Mouse (Mus musculus) frontal cortex, adult (tissue): Measurements from ENCODE around the gene Csnk1d.

ENCODE experiments used
- ATAC-seq: cut with Nextera tagmentation; 2 replicates; pipeline ENCODE4 v1.9.2; 2017; ENCODE audit warnings: mild to moderate bottlenecking, moderate library complexity, mixed read lengths; ENCODE audit not compliant: low TSS enrichment

The Csnk1d gene

GRCm38 (mm10) chr11:120951731-120952730 lies 39.1 kb downstream of the Csnk1d start:
- no peak for ATAC-seq

DNA sequence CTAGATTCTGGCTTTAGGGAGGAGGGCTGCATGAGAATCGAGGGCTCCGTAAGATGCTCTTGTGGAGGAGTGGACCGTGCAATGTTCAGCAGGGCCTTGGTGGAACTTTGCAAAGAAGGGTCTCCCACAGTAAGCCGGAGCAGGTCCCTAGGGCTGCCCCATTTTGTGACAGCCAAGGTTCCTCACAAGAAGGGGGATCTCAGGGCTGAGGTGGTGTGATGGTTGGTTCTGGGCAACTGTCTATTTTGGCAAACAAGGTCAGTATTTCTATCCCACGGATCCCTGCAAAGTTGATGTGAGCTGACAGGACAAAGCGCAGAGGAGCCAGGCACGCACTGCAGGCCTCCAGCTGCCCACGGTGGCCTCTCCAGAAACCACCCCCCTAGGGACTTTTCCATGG lies 39.9 kb downstream of the Csnk1d start:
- ATAC-seq: no peak

GRCm38 (mm10) chr11:120950281-120951202 lies 40.6 kb downstream of the Csnk1d start:
- ATAC-seq: peak; percentile 77

DNA sequence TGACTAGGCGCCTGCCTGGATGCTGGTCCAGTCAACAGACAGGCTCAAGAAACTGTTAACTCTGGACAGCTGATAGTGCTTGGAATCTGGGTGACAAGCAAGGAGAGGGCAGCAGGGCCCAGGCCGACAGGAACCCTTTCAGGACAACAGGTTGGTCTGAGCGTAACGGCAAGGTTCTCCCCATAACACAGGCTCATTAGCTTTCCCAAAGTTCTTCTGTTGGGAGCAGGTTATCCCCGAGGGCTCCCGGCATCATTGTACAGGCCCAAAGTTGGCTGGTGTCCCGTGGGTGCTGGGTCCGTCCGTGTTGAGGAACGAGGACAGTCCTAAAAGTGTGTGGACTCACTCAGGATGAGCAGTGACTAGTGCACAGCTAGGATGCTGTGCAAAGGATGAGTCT lies 41.3 kb downstream of the Csnk1d start:
- ATAC-seq: no peak

DNA sequence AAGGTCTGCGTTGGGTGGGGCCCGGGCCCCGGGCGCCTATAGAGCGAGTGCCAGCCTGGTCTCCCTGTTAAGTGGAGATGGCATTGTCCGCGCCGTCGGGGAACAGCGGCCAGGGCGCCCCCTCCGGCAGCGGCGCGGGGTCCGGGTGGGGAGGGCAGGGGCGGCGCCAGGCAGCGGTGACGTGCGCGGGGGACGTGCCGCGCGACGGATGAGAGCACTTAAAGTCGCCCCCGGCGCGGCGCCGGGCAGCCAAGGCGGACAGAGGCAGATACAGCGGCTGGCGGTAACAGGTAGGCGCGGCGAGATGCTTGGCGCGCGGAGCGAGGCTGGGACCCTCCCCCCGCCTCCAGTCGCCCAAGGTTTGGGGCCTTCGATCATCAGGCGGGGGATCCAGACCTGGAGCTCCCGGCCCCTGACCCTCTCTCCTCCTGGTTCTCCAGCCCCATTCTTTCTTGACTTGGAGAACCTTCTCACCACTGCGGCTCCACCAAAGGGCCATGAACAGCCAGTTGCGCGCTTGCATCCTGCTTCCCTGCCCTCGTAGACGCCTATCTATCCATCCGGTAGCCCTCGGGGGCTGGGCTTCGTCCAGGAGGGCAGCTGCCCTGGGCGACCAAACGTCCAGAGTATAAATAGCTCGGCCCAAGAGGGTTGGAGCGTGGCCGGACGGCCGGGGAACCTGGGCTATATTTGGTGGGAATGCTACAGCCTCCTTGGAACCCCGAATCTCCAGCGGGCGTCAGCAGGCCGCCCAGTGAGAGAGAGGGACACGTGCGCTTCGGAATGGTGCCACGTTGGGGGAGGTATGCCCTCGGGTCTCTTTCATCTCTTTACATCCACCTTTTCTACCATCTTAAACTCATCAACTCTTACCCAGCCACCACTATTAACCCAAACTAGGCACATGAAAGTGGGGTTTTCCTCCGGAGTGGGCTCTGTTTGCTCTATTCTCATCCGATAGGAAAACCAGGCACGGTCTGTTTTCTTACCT lies 42.0 kb downstream of the Csnk1d start:
- no peak for ATAC-seq

- no peak for ATAC-seq
Measured at GRCm38 (mm10) chr11:120948328-120948727, 42.8 kb downstream of the Csnk1d start, which contains the start of gene Slc16a3. Gene Slc16a3, plus strand, starts transcription at chr11:120948480.

DNA sequence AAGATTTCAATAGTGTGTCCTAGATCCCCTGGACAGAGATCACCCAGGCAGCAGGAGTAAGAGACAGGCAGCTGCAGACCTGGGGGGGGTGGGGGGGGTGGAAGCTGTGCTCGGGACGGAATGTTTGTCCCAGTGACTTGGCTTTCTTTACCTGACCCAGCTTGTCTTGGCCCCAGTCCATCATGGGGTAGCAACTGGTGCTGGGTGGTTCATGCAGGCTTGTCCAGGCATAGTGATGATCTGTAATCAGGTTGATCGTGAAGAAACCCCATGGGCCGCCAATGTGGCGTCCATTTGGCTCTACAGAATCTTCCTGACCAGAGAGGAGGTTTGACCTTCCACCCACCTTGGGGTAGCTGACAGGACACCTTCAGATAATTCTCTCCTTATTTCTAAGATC lies 45.2 kb downstream of the Csnk1d start:
- no peak for ATAC-seq

GRCm38 (mm10) chr11:120945266-120945665 lies 45.9 kb downstream of the Csnk1d start:
- ATAC-seq: no peak

DNA sequence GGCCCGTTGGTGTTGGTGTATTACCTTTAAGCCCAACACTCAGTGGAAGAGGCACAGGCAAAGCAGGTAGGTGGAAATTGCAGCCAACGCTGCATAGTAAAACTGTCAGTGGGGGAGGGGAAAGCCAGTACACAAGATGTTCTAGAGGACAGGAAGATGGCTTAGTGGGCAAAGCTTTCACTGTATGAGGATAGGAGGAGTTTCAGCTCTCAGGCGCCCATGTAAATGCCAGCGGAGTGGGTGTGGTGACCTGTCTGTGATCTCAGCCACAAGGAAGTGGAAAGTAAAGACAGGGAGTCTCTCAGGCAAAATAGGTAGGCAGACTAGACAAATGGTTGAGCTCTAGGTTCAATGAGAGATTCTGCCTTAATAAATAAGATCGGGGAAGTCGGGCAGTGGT lies 50.2 kb downstream of the Csnk1d start:
- ATAC-seq: no peak

- ATAC-seq: no peak
Measured at GRCm38 (mm10) chr11:120939712-120940341, 51.3 kb downstream of the Csnk1d start.

DNA sequence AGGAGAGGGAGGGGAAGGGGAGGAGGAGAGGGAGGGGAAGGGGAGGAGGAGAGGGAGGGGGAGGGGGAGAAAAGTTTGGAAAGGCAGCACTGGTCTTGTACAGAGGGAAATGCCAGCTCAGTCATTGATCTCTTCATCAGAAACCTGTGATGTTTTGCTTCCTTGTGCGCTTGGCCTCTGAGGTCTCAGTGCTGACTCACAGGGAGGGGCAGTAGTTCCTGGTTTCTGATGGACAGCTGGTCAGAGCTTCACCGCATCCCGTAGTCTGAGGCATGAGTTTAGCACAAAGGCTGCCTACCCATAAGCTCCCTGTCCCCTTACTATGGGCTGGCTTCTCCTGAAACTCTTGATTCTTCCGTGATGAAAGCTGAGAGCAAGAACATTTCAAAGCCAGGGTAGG lies 52.3 kb downstream of the Csnk1d start:
- ATAC-seq: no peak

DNA sequence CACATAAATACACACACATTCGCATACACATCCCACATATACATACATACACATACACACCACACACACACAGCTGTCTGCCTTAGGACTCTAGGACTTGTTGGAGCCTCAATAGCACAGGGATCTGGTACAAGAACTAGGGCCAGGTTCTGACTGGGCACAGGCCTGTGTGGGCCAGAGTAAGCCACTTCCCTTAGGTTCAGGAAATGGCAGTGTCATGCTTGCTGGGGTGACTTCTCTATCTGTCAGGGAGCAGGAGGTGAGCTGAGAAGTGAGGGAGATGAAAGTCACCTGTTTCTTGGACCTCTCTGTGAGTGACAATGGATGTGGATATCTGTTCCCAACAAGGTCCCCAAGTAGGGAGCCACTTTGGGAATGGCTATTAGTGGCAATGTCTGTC lies 53.2 kb downstream of the Csnk1d start:
- no peak for ATAC-seq

- peak; percentile 99 for ATAC-seq
Measured at GRCm38 (mm10) chr11:120932564-120933398, 58.3 kb downstream of the Csnk1d start, which contains the start of gene Ccdc57. Gene Ccdc57, minus strand, starts transcription at chr11:120932872.

- no peak for ATAC-seq
Measured at GRCm38 (mm10) chr11:120931479-120931878, 59.7 kb downstream of the Csnk1d start.

DNA sequence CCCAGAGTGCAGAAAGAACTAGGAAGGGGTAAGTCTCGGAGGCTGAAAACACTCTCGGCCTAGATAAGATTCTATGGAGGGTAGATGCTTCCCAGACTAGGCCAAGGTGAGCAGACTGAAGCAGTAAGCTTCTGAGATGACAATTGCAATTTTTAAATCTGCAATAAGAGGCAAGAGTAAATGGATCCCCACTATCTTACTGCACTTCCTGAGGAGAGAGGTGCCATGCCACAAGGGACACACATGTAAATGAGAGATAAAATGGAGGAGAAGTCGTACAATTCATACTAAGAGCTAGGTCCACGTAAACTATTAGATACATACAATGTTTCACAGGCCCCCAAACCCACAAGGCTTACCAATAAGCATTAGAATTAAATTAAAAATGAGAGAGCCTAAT lies 62.7 kb downstream of the Csnk1d start:
- no peak for ATAC-seq

GRCm38 (mm10) chr11:120922528-120922927 lies 68.6 kb downstream of the Csnk1d start:
- no peak for ATAC-seq

GRCm38 (mm10) chr11:120917756-120918155 lies 73.4 kb downstream of the Csnk1d start:
- ATAC-seq: no peak

DNA sequence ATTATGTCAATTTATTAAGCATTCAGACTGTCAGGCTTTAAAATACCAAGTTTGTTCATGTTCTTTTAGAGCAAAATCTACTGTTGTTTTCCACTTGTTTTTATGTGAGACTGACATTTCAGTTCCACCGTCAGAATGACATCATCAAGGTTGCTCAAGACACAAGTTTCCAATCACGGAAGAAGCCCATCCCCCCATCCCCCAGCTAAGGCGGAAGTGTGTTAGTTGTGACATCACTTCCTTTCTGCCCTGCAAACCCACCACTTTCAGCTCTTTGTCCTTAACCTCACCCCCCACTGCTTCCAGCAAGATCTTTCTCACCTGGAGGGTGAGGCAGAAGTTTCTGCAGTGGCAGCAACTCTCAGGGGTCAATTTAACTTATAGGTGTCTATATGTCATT lies 74.7 kb downstream of the Csnk1d start:
- ATAC-seq: no peak

GRCm38 (mm10) chr11:120913796-120914195 lies 77.3 kb downstream of the Csnk1d start:
- no peak for ATAC-seq
